Mouse (Mus musculus) kidney, adult 2 months (tissue): ENCODE measurements around the gene Tm7sf2. TPM values are rescaled to one million over a fixed set of nuclear protein-coding genes. Genes with fewer than 3 reads are reported as not detected.

Source experiments
- DNase-seq: peaks from one replicate; pipeline ENCODE4 v3.0.0; 2021
- H3K27ac ChIP-seq: fragments of 200-500 bp; 2 replicates; pipeline ENCODE4 v1.5.1; 2012; ENCODE audit warnings: low read depth, low read length, control low read depth, inconsistent platforms; ENCODE audit not compliant: insufficient read depth
- H3K27me3 ChIP-seq: fragments of 200-500 bp; replicated peaks from 2 replicates; pipeline ENCODE4 v1.6.1; 2012; ENCODE audit warnings: mild to moderate bottlenecking, moderate library complexity, low read length, inconsistent platforms; ENCODE audit not compliant: control insufficient read depth, insufficient read depth
- H3K36me3 ChIP-seq: fragments of 200-500 bp; 2 replicates; pipeline ENCODE4 v1.6.1; 2012; ENCODE audit warnings: mild to moderate bottlenecking, moderate library complexity, low read length, inconsistent platforms; ENCODE audit not compliant: control insufficient read depth, insufficient read depth
- H3K4me1 ChIP-seq: fragments of 200-500 bp; 2 replicates; pipeline ENCODE4 v1.6.1; 2011; ENCODE audit warnings: low read length; ENCODE audit not compliant: control insufficient read depth, insufficient read depth
- H3K4me3 ChIP-seq: fragments of 200-500 bp; 2 replicates; pipeline ENCODE4 v1.5.1; 2011; ENCODE audit warnings: mild to moderate bottlenecking, low read depth, low read length, control low read depth; ENCODE audit not compliant: insufficient read depth
- CTCF ChIP-seq: fragments of 200-500 bp; conservative IDR thresholded peaks from 2 replicates; pipeline ENCODE4 v1.5.1; 2011; ENCODE audit warnings: low read depth, mild to moderate bottlenecking, control low read depth, low read length, moderate library complexity, mixed read lengths; ENCODE audit not compliant: insufficient read depth, insufficient read length
- POLR2A ChIP-seq: fragments of 200-500 bp; IDR thresholded peaks from one replicate; pipeline ENCODE4 v1.6.1; 2011; ENCODE audit warnings: low read depth, low read length, control low read depth
- WGBS: fragments of 180-500 bp; shearing (Covaris S2); methylation state at CpG from one replicate; pipeline ENCODE4 v1.1.7; 2018; 5-methylcytosine and 5-hydroxymethylcytosine counted together
- polyA plus RNA-seq: library from polyadenylated mRNA; depleted of rRNA; stranded (reverse); fragments of >200 nt; gene quantifications from 2 replicates; pipeline ENCODE4 v1.2.3, GENCODE M21; 2012

Tm7sf2 gene
- polyA plus RNA-seq, 1 experiment = 31.2 TPM

DNA sequence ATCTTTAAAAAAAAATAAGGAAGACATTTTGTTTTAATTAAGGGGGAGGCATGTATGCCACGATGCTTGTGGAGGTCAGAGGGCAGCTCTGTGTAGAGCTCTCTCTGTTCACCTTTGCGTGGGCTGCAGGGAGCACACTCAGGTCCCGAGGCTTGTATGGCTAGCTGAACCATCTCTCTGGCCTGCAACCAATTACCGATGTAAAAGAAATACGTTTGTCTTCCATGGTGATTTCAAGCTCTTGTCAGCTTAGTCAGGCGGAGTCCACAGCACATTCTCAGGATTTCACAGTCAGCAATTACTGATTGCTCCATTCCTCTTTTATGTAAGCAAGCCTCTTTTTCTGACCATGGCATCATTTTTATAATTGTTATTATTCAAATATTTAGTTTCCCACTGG is 33.0 kb upstream of the Tm7sf2 start:
- TF ChIP-seq POLR2A = no peak
- TF ChIP-seq CTCF = no peak
- Histone ChIP-seq H3K27ac (no peak overlapping the region), H3K36me3 (no peaks in the 10 kb centered on the region), H3K4me1 (no peaks in the 10 kb centered on the region), H3K27me3 (no peaks in the 10 kb centered on the region), H3K4me3 (no peak overlapping the region)
- DNase-seq = no peak
- WGBS = 70% methylated on average over 6 of the region's 6 CpGs

DNA sequence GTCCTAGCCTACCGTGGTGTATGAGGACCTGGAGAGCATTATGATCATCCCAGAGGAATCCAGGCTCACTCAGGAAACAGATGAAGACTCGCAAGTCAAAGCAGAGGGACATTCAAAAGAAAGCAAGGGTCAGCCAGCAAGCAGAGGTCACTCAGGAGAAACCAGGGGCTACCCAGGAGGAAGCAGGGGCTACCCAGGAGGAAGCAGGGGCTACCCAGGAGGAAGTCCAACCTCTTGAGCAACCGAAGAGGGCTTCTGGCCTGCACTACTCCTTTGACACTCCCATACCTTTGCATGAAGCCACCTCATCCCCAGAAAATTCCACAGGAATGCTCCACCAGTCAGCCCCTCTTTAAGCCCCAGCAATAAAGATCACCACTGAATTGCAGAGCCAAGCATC is 29.7 kb upstream of the Tm7sf2 start:
- H3K27me3 ChIP-seq = no peaks in the 10 kb centered on the region
- H3K36me3 ChIP-seq = no peaks in the 10 kb centered on the region
- WGBS = 86% methylated on average over 3 of the region's 3 CpGs

DNA sequence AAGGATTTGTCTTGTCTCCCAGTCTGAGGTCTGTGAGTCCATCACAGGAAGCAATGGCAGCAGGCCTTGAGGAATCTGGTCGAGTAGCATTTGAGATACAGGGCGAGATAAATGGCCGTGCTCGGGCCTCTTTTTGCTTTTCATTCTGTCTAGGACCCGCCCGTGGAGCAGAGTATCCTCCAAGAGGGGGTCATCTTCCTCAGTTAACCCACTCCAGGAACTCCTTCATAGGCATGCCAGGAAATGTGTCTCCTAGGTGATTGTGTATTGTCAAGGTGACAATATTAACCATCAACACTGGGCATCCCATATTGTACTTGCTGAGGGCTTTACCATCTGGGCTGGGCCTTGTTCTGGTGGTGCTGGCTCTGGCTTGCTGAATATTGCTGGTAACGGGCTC is 25.9 kb upstream of the Tm7sf2 start, which contains the start of gene AC131692.1:
Gene AC131692.1 (plus strand): TSS at position 301 of the 400 bp plus-strand sequence.
- Histone ChIP-seq H3K4me1 (no peaks in the 10 kb centered on the region), H3K27me3 (no peaks in the 10 kb centered on the region), H3K36me3 (no peaks in the 10 kb centered on the region), H3K4me3 (no peak within 1 kb of the TSS), H3K27ac (no peak within 1 kb of the TSS)
- DNase-seq = no peak
- TF ChIP-seq CTCF (no peak), POLR2A (no peak)
- 92% methylated on average over 7 of the region's 7 CpGs for WGBS

More for the DNA sequence above, 29.7 kb upstream of the Tm7sf2 start:
- DNase-seq = peak; percentile 19
- Histone ChIP-seq H3K4me1 (no peaks in the 10 kb centered on the region), H3K27ac (no peak overlapping the region), H3K4me3 (no peak overlapping the region)
- TF ChIP-seq CTCF (no peak), POLR2A (no peak)

DNA sequence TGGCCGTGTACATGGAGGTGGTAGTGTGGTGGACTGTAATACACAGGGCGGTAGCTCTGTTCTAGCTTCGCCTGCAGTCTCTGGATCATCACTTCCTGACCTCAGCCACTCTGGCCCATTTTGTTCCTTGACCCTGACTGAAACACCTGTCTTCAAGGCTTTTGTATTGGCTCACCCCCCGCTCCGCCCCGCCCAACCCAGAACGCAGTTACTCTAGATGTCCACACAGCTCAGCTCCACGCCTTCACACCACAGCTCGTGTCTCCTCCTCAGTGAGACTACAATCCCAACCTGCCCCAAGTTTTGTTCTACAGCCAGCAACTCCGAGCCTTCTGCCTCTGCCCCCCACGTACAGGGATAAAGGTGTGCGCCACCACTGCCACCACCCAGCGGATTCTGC is 20.7 kb upstream of the Tm7sf2 start:
- 90% methylated on average over 13 of the region's 13 CpGs for WGBS
- Histone ChIP-seq H3K4me3 (no peak overlapping the region), H3K36me3 (no peaks in the 10 kb centered on the region), H3K27ac (no peak overlapping the region), H3K27me3 (no peaks in the 10 kb centered on the region), H3K4me1 (no peaks in the 10 kb centered on the region; the same call in 1 of the 2 replicates)
- TF ChIP-seq CTCF = no peak
- TF ChIP-seq POLR2A = no peak
- DNase-seq = no peak

DNA sequence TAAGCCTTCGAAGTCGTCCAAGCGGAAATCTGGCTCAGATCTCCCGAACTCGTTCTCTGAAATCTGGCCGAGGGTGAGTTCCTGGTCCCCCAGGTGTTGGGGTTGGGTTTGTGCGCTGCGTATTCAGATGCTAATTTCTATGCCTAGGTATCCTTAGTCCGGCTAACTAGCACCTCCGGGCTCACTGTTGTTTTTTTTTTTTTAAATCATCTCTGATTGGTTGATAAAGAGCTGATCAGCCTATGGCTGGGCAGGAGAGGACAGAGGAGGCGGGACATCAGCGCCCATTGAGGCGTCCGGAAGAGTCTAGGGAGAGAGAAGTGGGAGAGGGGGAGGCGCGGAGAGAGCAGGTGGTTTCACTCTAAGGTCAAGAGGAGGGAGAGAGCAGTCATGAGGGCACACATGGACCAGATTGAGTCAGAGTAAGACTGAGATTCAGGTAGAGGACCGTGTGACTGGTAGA is 17.3 kb upstream of the Tm7sf2 start:
- DNase-seq = peak; percentile 68
- Histone ChIP-seq H3K36me3 (no peaks in the 10 kb centered on the region), H3K4me1 (no peaks in the 10 kb centered on the region; the same call in 1 of the 2 replicates), H3K27ac (no peak overlapping the region), H3K4me3 (peak overlapping the region; percentile 44), H3K27me3 (no peaks in the 10 kb centered on the region)
- under 1% methylated on average over 17 of the region's 17 CpGs for WGBS
- no peak for TF ChIP-seq POLR2A
- no peak for TF ChIP-seq CTCF

DNA sequence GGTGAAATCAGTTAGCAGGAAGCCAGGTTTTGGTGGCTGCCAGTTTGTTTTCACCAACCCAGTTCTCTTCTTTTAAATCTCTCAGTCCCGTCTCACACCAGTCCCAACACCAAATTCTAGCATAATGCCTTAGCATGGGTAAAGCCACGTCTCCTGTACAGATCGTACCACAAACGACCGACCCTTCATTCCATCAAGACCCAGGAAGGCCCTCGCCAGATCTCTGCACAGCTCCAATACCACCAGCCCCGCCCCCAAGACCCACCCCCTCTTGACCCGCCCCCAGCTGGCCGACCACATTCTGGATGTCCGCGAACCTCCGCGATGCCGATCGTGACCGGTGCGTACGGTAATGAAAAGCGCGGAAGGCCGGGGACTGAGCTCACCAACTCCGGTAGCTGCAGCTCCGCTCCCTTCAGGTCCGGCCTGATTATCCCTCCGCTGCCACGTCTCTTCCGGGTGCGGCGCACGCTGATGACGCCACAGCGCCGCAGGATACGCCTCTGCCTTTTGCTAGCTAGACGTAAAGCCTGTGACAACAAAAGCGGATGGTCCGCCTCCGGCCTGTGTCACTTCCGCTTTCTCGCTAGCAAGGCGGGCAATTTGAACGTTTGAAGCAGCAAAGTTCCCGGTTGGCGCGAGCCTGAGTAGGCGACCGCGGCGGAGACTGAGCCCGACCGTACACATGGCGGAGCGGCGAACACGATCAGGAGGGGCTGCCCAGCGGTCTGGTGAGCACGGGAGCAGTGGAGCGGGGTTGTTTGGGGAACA is 16.5 kb upstream of the Tm7sf2 start, which contains the start of the genes Zfpl1 and Cdca5:
Gene Zfpl1 (minus strand): TSS at position 479 of the 771 bp plus-strand sequence.
Gene Cdca5 (plus strand): TSS at position 506 of the 771 bp plus-strand sequence.
- no peaks in the 10 kb centered on the region for H3K27me3 ChIP-seq
- no peaks in the 10 kb centered on the region for H3K36me3 ChIP-seq
- DNase-seq = peak; percentile 98
- TF ChIP-seq CTCF = no peak
- TF ChIP-seq POLR2A = peak; percentile 58
- no peak within 1 kb of the TSS for H3K27ac ChIP-seq
- no peaks in the 10 kb centered on the region; the same call in 1 of the 2 replicates for H3K4me1 ChIP-seq
- under 1% methylated on average over 58 of the region's 58 CpGs for WGBS
- H3K4me3 ChIP-seq = peak within 1 kb of the TSS; percentile 66

DNA sequence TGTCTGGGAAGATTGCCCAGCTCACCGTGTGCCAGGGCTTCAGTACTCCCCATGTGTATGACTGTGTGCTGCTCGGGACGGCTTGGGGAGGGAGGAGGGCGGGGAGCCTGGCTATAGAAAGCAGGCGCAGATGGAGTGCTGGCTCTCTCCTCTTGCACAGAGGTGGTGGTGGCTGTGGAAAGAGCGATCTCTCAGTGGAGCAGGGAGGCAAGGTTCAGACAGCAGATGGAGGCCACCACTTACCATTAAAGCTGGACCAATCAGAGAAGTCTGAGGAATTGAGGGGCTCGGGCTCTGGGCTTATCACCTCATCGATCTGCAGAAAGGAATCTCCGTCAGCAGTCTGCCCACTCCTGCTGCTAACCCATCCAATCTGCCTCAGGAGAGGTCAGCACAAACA is 14.0 kb upstream of the Tm7sf2 start, which contains the start of gene Gm28374:
Gene Gm28374 (minus strand): TSS at position 101 of the 400 bp plus-strand sequence.
- DNase-seq = no peak
- WGBS = 88% methylated on average over 9 of the region's 9 CpGs
- no peaks in the 10 kb centered on the region for H3K36me3 ChIP-seq

More for the DNA sequence above, 14.0 kb upstream of the Tm7sf2 start, which contains the start of gene Gm28374:
- Histone ChIP-seq H3K4me1 (no peaks in the 10 kb centered on the region; the same call in 1 of the 2 replicates), H3K4me3 (no peak within 1 kb of the TSS), H3K27me3 (no peaks in the 10 kb centered on the region), H3K27ac (no peak within 1 kb of the TSS)
- TF ChIP-seq POLR2A = no peak
- no peak for TF ChIP-seq CTCF
